Mouse (Mus musculus): ENCODE data around the gene Mrpl20.

DNA sequence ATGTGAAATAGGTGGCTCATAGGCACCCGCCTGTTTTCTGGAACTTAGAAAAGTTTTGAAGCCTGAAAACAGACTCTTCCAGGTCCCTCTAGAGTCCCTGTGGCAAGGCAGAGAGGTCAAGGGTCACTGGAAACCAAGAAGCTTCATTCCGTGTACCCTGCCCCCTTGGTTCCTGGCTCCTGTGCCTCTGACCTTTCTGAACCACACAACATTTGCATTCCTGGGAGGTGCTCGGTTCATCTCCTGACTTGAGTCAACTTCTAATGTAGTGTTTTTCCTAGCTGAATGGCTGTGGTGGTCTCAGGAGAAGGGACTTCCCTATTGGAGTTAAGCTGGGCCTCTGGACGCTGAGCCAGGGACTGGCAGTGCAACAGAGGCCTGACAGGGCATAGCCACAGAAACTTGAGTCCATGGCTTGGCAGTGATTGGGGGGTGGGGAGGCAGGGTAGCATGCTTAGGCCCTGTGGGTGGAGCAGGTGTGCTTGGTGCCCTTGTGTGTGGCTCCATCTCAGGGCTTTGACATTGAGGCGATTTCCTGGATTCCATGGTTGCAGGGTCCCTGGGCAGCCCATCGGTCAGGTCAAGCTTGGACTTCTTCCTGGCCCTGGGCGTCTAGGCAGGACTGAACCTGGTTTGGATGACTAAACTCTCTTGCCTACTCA is 45.9 kb downstream of the Mrpl20 start:
- TF ChIP-seq CTCF (IDR thresholded peaks at IDR 0.05; ENCODE audit: control insufficient read depth, insufficient read depth, insufficient read length): no peak
- TF ChIP-seq MAX (IDR thresholded peaks at IDR 0.05): no peak

All from C2C12 (cell line).